Mouse (Mus musculus): Measurements from ENCODE around the gene Wwox.

Gene Wwox

GRCm38 (mm10) chr8:115097988-115098562 is 658.6 kb downstream of the Wwox start:
- no peak for DNase-seq (ENCODE audit: low spot score)

- DNase-seq (ENCODE audit: low spot score): no peak
Measured at GRCm38 (mm10) chr8:115109309-115109708, 669.9 kb downstream of the Wwox start.

DNA sequence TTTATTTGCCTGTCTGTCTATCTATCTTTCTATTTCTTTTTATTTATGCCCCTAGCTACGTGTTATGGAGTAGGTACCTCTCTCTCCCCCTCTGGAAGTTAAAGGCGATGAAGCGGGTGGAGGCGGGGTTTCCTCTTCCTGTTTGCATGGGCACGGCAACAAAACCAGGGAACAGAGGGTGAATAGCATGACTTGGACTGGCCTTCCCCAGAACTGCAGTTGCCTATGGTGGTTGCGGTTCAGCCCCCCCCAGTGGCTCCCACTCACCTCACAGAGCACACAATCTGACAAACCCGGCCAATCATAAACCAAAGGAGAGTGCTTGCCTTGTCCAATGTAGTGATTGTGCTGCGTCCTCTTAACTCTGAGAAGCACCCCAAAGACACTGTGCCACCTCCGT is 671.0 kb downstream of the Wwox start:
- no peak for DNase-seq (ENCODE audit: low spot score)

GRCm38 (mm10) chr8:115112062-115112461 is 672.6 kb downstream of the Wwox start:
- DNase-seq (ENCODE audit: low spot score): no peak

- no peak for DNase-seq (ENCODE audit: low spot score)
Measured at GRCm38 (mm10) chr8:115114498-115114897, 675.0 kb downstream of the Wwox start.

DNA sequence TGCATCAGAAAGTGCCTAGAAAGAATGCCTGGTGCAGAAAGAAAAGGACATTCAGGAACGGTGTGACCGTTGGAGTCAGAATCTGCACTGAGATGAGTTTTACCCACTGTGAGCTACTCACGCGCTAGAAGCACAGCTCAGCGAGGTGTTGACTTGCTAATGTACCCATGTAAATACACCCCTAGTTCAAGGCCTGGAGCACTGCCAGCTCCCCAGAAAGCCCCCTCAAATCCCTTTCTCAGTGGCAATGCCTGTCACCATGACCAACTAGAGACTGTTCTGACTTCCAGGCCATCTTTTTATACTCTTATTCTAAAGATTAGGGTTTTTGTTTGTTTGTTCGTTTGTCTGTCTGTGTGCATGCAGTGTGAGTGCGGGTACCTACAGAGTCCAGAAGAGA is 686.6 kb downstream of the Wwox start:
- no peak for DNase-seq (ENCODE audit: low spot score)

DNA sequence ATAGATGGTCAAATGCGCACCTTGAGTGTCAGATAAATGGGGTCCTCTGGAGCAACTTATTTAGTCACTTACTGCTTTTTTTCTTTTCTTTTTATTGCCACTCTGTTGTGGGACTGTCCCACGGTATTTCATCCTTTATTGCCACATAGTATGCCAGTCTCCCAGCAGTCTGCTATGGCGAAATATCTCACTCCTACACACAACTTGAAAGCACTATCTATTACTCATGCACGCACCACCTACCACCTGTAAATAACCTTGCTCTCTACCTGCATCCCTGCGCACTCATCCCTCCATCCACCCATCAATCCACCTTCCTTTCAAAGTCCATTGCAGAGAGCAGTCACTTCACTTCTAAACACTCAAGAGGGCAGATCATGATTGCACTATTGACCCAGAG is 687.2 kb downstream of the Wwox start:
- DNase-seq (ENCODE audit: low spot score): no peak

GRCm38 (mm10) chr8:115129307-115129706 is 689.9 kb downstream of the Wwox start:
- DNase-seq (ENCODE audit: low spot score): no peak

DNA sequence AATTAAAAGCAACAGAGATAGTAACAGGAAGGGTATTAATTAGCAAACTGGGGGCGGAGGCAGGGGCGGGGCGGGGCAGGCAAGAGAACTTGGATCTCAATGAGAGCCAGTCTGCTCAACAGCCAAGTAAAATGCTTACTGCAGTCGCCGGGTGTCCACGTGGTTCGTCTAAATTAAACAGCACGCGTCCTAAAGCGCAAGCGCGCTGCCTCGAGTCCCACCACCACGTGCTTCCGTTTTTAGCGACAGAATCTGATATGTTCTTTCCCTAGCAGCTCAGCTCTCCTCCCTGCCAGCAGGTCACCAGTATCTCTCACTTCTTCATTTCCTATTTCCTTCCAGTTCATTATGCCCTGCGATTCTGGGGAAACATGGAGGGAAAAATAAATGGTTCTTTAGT is 693.7 kb downstream of the Wwox start:
- no peak for DNase-seq (ENCODE audit: low spot score)

DNA sequence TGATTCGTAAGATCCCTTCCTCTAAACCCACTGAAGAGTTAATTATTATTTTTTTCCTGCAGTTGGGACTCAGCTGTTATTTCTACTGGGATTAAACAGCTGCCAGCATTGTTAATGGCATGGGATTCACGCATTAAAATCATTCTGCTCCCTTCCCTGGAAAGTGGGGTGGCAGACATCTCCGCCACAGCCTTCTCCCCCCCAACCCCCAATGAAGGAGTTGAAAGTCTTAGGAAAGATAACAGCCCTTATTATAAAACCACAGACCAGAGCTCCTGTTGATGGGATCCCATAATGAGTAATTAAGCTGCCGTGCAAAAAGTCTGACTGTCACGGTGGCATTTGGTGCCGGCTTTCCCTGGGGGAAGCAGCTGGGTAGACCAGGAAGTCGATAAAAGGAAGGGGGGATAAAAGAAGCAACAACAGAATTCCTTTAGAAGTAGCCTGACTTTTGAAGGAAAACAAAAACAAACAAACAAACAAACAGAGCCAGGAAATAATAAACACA is 694.3 kb downstream of the Wwox start:
- DNase-seq (ENCODE audit: low spot score): no peak

DNA sequence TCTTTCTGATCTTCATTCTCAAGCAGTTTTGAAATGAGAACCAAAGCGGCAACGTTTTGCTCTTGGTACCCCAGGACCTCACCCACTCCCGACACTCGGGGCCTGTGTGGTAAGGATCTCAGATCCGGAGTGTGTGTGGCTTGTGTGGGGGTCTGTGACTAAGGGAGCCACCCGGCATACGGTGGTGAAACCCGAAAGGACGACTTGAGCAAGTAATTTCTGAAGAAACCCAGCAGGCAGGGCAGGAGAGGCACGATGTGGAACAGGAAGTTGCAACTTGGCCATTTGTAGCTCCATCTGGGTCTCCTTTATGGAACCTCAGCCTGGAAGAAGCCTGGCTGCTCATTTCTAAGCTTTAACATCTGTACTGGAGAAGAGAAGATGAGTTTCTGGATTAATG is 697.4 kb downstream of the Wwox start:
- DNase-seq (ENCODE audit: low spot score): no peak

DNA sequence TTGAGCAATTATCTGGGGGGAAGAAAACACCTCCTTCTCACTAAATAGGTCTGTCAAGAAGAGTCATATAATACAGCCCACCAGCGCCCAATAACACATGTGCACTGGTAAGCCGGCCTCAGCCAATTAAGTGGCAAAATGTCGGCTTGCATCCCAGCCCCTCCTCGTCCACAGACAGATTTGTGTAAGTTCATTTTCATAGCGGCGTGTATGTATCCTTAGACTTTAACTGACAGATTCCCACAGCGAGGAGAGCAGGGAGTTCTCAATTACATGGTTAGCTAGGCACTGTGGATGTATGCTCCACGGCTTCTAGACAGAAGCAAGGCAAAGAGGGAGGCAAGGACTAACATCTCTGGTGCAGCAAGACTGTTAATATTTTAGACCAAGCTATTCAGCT is 702.2 kb downstream of the Wwox start:
- no peak for DNase-seq (ENCODE audit: low spot score)

DNA sequence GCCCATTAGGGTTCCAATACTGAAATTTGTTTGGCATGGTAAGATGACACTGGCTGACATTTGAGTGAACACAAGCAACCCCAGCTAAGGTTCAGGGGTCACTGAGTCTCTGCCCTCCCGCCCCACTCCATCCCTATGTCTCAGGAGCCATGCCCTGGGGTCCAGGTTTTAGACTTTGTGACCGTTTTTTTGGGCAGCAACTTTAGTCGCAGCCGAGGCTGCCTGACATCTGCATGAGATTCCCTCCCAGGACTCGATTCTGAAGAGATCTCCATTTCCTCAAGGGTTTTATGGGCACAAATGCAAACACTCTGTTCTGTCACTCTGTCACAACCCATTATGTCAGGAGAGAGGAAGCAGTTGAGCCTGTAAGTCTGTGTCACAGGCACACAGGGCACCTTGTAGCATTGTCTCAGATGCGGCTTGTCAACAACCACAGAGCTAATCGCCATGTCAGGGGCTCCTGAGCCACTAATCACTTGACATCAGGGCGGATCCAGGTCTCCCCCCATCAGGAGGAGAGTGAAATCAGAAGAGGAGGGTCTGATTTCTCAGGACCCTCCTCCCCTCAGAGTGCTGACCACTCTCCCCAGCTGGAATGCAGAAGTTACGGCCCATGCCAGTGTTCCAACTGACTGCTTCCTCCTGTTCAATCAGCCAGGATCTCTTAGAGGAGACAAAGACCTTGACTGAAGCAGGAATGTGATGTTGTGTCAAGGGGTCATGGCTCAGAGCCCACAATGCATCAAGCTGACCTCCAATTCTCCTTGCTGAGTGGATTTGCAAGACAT is 704.3 kb downstream of the Wwox start:
- DNase-seq (ENCODE audit: low spot score): no peak

DNA sequence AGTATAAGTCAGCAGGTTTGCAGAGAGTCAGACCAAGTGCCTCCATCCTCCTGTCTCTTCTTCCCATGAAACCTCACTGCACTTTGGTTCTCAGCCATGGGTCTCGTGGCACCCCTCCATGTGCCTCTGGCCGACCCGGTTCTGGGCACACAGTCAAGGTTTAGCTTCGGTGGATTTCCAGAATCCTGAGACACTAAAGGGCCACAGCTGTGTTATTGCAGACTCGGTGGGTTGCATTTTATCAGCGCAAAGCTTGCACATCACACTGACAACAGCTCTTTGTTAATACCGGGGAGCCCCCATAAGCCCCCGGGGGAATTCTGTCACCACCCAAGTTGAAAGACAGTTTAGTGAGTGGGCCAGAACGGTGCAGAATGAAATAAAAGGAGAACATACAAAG is 707.6 kb downstream of the Wwox start:
- DNase-seq (ENCODE audit: low spot score): no peak

DNA sequence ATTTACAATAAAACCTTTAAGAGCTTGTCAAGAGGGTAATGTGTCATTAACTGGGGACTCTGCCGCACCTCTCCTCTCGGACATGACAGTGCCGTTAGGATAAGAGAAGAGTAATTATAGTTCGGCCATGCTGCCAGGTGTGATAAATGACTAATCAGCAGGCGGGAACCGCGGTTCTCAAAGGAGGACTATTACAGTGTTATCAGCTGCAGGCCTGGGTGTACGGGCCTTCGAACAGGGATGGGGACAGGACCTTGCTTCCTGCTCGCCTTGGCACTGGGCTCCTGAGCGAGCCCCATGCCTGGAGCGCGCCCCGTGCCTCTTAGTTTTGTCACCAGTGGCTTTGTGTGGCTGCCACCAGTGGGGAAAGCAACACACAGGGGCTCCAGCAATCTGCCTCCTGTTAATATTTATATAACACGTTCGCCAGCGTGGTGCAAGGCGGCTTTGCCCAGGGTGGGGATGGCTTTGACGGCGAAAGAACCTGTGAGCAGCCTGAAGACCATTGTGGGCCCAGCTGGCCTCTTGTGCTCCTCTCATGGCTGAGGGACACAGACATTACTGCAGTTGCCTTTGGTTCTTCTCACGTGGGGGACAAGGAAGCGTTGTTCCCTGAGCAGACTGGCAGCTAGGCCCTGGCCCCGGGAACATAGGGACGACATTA is 711.1 kb downstream of the Wwox start:
- no peak for DNase-seq (ENCODE audit: low spot score)

DNA sequence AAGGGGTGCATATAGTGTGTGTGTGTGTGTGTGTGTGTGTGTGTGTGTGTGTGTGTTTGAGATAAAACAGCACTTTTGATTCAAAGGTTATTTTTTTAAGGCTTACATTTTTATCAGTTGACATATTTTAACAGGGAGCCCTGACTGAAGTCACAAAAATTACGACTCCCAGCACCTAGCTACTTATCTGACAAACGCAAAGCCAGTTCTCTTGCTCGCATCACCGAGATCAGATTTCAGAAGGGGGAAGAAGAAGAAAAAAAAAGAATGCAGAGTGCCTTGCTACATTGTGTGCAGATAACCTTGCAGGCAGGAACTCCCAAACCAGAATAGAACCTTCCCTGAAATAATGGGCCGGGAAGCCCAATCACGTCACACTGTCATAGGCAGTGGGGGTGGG is 712.0 kb downstream of the Wwox start:
- no peak for DNase-seq (ENCODE audit: low spot score)

DNA sequence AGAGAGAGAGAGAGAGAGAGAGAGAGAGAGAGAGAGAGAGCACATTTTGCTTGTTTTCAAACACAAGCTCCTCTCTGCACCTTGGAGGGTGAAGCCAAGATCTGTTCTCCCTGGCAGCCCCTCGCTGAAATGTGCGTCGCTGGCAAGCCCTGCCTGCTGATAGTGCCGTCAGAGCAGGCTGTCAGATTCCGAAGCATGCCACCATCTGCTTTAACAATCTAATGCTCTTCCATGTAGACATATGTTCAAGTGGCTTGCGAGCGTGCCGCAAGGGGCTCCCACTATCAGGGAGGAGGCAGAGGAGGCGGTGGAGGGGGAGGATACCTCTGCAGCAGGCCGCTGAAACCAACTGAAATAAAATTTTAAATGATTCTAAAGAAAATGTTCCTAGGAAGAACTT is 714.6 kb downstream of the Wwox start:
- no peak for DNase-seq (ENCODE audit: low spot score)

GRCm38 (mm10) chr8:115156142-115156541 is 716.7 kb downstream of the Wwox start:
- no peak for DNase-seq (ENCODE audit: low spot score)

DNA sequence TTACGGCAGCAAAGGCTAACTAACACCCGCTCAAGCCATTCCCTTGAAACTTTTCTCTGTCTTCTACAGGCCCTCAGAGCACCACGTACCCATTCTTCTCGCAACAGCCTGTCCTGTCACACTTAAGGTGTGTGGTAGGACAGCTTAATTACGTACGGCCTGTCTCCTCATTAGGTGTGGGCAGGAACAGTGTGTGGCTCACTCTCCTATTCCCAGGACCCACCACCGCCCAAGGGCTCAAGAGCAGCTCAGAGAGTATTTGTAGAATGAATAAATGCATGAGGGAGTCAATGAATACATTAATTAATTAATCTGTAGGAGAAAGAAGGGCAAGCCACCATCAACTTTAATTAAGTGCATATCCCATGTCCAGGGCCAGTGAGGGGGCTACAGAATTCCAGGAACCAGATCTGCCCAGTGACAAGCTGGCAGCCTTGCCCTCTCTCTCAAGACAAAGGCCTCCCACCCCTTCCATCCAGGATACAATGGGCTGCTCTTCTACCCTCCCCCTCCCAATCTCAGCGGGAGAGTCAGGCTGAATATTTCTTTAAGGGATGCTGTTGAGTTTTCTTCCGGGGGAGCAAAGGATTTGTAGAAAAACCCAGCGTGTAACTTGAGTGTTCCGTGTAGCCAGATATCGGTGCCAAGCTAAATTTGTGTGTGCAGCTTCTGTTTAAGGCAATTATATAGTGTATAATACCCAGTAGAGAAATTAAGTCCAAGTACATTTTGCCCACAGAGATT is 718.7 kb downstream of the Wwox start:
- no peak for DNase-seq (ENCODE audit: low spot score)

GRCm38 (mm10) chr8:115158721-115159111 is 719.3 kb downstream of the Wwox start:
- no peak for DNase-seq (ENCODE audit: low spot score)

DNA sequence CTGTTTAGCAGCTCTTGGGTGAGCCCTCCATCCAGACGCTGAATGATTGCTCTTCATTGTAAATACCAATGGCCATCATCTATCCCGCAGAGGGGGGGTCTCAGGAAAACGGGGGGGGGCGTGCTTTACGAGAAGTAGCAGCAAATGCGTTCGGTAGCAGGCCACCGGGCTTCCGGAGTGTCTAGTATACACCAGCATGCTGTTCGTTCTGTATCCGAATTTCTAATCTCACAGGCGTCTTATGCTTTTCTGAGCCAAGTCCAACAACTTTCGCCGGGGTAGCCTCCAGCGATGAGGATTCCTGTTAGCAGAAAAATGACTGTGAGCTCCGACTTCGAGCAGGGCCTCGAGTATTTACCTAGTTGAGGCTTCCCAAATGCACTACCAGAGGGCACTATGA is 719.8 kb downstream of the Wwox start:
- no peak for DNase-seq (ENCODE audit: low spot score)

- peak; percentile 3 for DNase-seq (ENCODE audit: low spot score)
Measured at GRCm38 (mm10) chr8:115159711-115160374, 720.4 kb downstream of the Wwox start.

Measured in adipocyte (in vitro differentiated cells).